Mouse (Mus musculus): ENCODE results near the gene Vil1. TPM values are rescaled to one million over a fixed set of nuclear protein-coding genes. Genes with fewer than 3 reads are reported as not detected.

Vil1 gene
- total and polyA plus RNA-seq, 2 experiments from 2014 or later = 0.31 to 0.38 TPM

DNA sequence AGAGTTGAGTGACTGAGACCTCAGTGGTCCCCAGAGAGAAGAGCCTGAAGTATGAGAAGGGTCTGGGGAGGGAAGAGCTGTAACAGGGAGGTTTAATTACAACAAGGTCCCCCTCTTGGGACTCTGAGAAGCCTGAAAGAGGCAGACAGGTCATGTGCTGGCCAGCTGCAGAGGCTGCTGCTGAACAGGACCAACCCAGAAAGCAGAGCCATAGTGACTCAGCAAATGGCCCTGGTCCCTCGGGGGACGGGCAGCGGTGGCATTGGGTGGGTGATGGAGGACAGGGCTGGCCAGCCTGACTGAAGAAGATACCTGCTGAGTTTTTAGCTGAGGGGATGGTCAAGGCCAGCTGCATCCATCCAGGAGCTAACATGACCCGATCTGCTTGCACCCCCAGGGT is 32.8 kb upstream of the Vil1 start:
- no peak overlapping the region for H3K4me3 ChIP-seq (ENCODE audit: low read depth, low read length)
- no peaks in the 10 kb centered on the region for H3K36me3 ChIP-seq (ENCODE audit: insufficient read depth, low read length)
- ATAC-seq (ENCODE audit: low FRiP score) (no peak), DNase-seq (ENCODE audit: low spot score) (no peak)
- H3K27ac ChIP-seq (ENCODE audit: low read depth, low read length) = no peak overlapping the region
- H3K9me3 ChIP-seq (ENCODE audit: low read length) = no peaks in the 10 kb centered on the region
- H3K9ac ChIP-seq (replicated peaks; ENCODE audit: low read length, poor library complexity, severe bottlenecking) = no peak overlapping the region
- H3K4me1 ChIP-seq (ENCODE audit: insufficient read depth, low read length) = no peaks in the 10 kb centered on the region
- H3K27me3 ChIP-seq (ENCODE audit: insufficient read depth, low read length) = no peaks in the 10 kb centered on the region
- H3K4me2 ChIP-seq (ENCODE audit: low read depth, low read length, poor library complexity, severe bottlenecking) = no peak overlapping the region
- WGBS = 95% methylated on average over 4 of the region's 4 CpGs
- TF ChIP-seq CTCF (IDR thresholded peaks at IDR 0.05) = no peak

DNA sequence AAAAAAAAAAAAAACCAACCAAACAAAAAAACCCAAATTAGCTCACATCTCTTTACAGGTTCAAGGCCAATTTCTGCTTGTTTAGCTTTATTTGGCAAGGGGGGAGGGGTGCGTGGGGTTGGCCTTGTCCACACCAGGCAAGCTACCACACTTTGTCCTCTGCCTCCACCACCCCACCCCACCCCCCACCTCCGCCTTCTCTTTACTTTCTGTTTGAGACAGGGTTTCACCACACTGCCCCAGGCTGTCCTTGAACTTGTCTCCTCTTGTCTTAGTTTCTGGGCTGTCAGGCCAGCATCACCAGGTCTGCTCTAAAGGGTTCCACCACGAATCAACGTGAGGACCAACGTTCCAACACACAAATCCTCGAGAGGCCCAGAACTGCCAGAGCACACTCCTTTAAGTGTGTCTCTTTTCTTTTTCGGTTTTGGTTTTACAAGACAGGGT is 30.1 kb upstream of the Vil1 start:
- no peak overlapping the region for H3K4me2 ChIP-seq (ENCODE audit: low read depth, low read length, poor library complexity, severe bottlenecking)
- no peak overlapping the region for H3K9ac ChIP-seq (replicated peaks; ENCODE audit: low read length, poor library complexity, severe bottlenecking)
- 85% methylated on average over 7 of the region's 7 CpGs for WGBS
- H3K9me3 ChIP-seq (ENCODE audit: low read length) = no peaks in the 10 kb centered on the region
- no peak overlapping the region for H3K27ac ChIP-seq (ENCODE audit: low read depth, low read length)
- no peaks in the 10 kb centered on the region for H3K36me3 ChIP-seq (ENCODE audit: insufficient read depth, low read length)
- H3K4me3 ChIP-seq (ENCODE audit: low read depth, low read length) = no peak overlapping the region
- no peaks in the 10 kb centered on the region for H3K27me3 ChIP-seq (ENCODE audit: insufficient read depth, low read length)
- no peaks in the 10 kb centered on the region for H3K4me1 ChIP-seq (ENCODE audit: insufficient read depth, low read length)
- ATAC-seq (ENCODE audit: low FRiP score) (no peak), DNase-seq (ENCODE audit: low spot score) (no peak)
- TF ChIP-seq CTCF (IDR thresholded peaks at IDR 0.05) = no peak

DNA sequence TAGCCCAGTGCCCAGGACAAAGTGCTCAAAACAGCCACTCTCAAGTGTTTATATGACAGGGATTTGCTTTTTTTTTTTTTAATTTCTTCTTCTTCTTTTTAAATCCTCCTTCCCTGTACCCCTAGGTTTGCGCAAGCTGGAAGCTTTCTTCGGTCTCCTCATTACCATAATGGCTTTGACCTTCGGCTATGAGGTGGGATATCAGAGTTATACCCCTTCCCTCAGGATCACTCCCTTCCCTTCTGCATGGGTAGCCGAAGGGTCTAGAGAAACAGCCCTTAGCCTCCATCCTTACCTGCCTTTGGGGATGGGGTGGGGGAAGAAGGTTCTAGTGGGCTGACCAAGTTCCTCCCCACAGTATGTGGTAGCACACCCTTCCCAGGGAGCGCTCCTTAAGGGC is 28.7 kb upstream of the Vil1 start:
- no peaks in the 10 kb centered on the region for H3K36me3 ChIP-seq (ENCODE audit: insufficient read depth, low read length)
- H3K27ac ChIP-seq (ENCODE audit: low read depth, low read length) = no peak overlapping the region
- H3K9ac ChIP-seq (replicated peaks; ENCODE audit: low read length, poor library complexity, severe bottlenecking) = no peak overlapping the region
- H3K4me2 ChIP-seq (ENCODE audit: low read depth, low read length, poor library complexity, severe bottlenecking) = no peak overlapping the region
- WGBS = 87% methylated on average over 5 of the region's 5 CpGs
- DNase-seq (ENCODE audit: low spot score) = no peak
- H3K4me1 ChIP-seq (ENCODE audit: insufficient read depth, low read length) = no peaks in the 10 kb centered on the region
- H3K27me3 ChIP-seq (ENCODE audit: insufficient read depth, low read length) = no peaks in the 10 kb centered on the region
- TF ChIP-seq CTCF (IDR thresholded peaks at IDR 0.05) = no peak
- no peak overlapping the region for H3K4me3 ChIP-seq (ENCODE audit: low read depth, low read length)
- no peaks in the 10 kb centered on the region for H3K9me3 ChIP-seq (ENCODE audit: low read length)
- ATAC-seq (ENCODE audit: low FRiP score) = no peak

DNA sequence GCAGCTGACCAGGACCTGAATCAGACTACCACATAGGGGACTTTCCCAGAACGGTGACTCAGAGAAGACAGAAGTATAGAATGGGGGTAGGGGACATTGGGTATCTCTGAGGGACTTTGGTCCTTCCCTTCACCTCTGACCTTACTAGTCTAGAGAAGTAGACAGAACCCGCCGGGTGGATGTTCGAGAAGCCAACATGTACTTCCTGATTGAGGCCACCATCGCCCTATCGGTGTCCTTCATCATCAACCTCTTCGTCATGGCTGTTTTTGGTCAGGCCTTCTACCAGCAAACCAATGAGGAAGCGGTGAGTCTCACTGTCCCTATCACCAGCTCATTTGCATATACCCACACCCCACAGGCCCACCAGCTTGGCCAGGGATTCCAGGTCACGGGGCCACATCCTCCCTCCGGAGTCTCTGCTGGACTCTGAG is 27.6 kb upstream of the Vil1 start:
- Histone ChIP-seq H3K4me2 (ENCODE audit: low read depth, low read length, poor library complexity, severe bottlenecking) (no peak overlapping the region), H3K36me3 (ENCODE audit: insufficient read depth, low read length) (no peaks in the 10 kb centered on the region), H3K4me3 (ENCODE audit: low read depth, low read length) (no peak overlapping the region), H3K9ac (replicated peaks; ENCODE audit: low read length, poor library complexity, severe bottlenecking) (no peak overlapping the region), H3K4me1 (ENCODE audit: insufficient read depth, low read length) (no peaks in the 10 kb centered on the region), H3K27ac (ENCODE audit: low read depth, low read length) (no peak overlapping the region), H3K27me3 (ENCODE audit: insufficient read depth, low read length) (no peaks in the 10 kb centered on the region), H3K9me3 (ENCODE audit: low read length) (no peaks in the 10 kb centered on the region)
- WGBS = 88% methylated on average over 10 of the region's 10 CpGs
- ATAC-seq (ENCODE audit: low FRiP score) = no peak
- no peak for TF ChIP-seq CTCF (IDR thresholded peaks at IDR 0.05)
- no peak for DNase-seq (ENCODE audit: low spot score)

DNA sequence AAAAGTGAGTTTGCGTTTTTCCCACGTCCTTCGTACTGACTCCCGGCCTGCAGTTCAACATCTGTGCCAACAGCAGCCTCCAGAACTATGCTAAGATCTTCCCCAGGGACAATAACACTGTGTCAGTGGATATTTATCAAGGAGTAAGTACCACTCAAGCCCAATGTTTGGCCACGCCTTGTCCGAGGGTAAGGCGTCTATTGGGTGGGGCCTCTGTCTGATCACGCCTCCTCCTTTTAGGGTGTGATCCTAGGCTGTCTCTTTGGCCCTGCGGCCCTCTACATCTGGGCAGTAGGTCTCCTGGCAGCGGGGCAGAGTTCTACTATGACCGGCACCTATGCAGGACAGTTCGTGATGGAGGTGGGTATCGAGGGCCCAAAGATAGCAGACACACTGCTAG is 25.8 kb upstream of the Vil1 start:
- no peak for TF ChIP-seq CTCF (IDR thresholded peaks at IDR 0.05)
- Histone ChIP-seq H3K9ac (replicated peaks; ENCODE audit: low read length, poor library complexity, severe bottlenecking) (no peak overlapping the region), H3K9me3 (ENCODE audit: low read length) (no peaks in the 10 kb centered on the region), H3K4me1 (ENCODE audit: insufficient read depth, low read length) (no peaks in the 10 kb centered on the region), H3K4me2 (ENCODE audit: low read depth, low read length, poor library complexity, severe bottlenecking) (no peak overlapping the region), H3K36me3 (ENCODE audit: insufficient read depth, low read length) (no peaks in the 10 kb centered on the region), H3K27ac (ENCODE audit: low read depth, low read length) (no peak overlapping the region), H3K27me3 (ENCODE audit: insufficient read depth, low read length) (no peaks in the 10 kb centered on the region), H3K4me3 (ENCODE audit: low read depth, low read length) (no peak overlapping the region)
- DNase-seq (ENCODE audit: low spot score) (no peak), ATAC-seq (ENCODE audit: low FRiP score) (no peak)
- WGBS = 89% methylated on average over 13 of the region's 13 CpGs

DNA sequence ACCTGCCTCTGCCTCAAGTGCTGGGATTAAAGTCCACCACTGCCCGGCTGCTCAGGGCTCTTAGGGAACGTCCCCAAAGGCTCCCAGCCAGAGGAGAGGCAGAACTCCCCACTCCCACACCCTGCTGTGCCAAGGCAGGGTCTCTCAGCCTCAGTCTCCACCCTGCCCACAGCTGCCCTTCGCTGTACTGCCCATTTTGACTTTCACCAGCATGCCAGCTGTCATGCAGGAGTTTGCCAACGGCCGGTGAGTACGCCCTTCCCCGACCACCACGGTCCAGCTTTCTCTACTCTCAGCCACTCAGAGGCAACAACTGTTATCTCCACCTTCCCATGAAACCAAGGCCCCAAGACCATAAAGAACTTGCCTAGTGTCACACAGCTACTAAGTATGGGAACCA is 24.7 kb upstream of the Vil1 start:
- Histone ChIP-seq H3K9ac (replicated peaks; ENCODE audit: low read length, poor library complexity, severe bottlenecking) (no peak overlapping the region), H3K9me3 (ENCODE audit: low read length) (no peaks in the 10 kb centered on the region), H3K4me1 (ENCODE audit: insufficient read depth, low read length) (no peaks in the 10 kb centered on the region), H3K4me2 (ENCODE audit: low read depth, low read length, poor library complexity, severe bottlenecking) (no peak overlapping the region), H3K27ac (ENCODE audit: low read depth, low read length) (no peak overlapping the region), H3K36me3 (ENCODE audit: insufficient read depth, low read length) (no peaks in the 10 kb centered on the region), H3K4me3 (ENCODE audit: low read depth, low read length) (no peak overlapping the region), H3K27me3 (ENCODE audit: insufficient read depth, low read length) (no peaks in the 10 kb centered on the region)
- ATAC-seq (ENCODE audit: low FRiP score) = no peak
- TF ChIP-seq CTCF (IDR thresholded peaks at IDR 0.05) = no peak
- DNase-seq (ENCODE audit: low spot score) = no peak
- WGBS = 85% methylated on average over 8 of the region's 8 CpGs

Data from midbrain, postnatal 0 days (tissue).